Mouse (Mus musculus): Measurements from ENCODE around the gene Arl8b.
"Not testable (repeated sequence)": the region's sequence is repeated elsewhere in the genome, so short reads cannot be mapped to it uniquely, and the experiment has no call there.

Arl8b gene

GRCm38 (mm10) chr6:108835765-108836691 lies 53.1 kb downstream of the Arl8b start:
- DNase-seq (ENCODE audit: low spot score), result no peak

DNA sequence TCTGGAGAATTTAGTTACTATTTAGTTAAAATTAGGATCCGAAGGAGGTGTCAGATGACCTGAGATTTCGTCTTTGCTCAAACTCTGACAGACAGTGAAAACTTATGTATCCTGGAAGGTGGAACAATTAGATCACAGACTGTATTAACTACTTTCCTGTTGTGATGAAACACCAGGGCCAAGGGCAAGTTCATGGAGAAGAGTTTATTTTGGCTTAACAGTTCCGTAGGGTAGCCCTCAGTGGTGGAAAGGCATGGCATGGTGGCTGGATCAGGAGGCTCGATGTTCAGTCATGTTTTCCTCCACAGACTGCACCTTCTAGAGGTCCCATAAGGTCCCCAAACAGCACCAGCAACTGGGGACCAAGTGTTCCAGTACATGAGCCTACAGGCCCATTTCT lies 54.2 kb downstream of the Arl8b start:
- DNase-seq (ENCODE audit: low spot score), result no peak

GRCm38 (mm10) chr6:108837958-108838357 lies 55.1 kb downstream of the Arl8b start:
- DNase-seq (ENCODE audit: low spot score), result no peak

DNA sequence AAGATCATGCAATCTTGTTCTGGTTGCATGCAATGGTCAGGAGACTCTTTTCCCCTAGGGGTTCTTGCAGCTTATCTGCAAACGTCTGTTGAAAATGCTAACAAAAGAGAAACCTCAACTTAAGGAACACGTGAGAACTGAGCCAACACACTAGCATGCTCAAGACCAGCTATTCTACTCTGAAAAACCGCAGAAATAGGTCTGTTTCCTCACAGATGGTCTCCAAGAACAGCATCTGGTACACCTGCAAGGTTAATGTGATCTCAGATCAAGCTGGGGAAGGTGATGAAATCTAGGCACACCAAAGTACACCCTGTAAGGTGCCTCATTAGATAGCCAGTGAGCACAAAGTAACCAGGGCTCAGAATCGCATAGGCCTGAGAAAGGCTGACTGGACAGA lies 56.5 kb downstream of the Arl8b start:
- DNase-seq (ENCODE audit: low spot score), result no peak

DNA sequence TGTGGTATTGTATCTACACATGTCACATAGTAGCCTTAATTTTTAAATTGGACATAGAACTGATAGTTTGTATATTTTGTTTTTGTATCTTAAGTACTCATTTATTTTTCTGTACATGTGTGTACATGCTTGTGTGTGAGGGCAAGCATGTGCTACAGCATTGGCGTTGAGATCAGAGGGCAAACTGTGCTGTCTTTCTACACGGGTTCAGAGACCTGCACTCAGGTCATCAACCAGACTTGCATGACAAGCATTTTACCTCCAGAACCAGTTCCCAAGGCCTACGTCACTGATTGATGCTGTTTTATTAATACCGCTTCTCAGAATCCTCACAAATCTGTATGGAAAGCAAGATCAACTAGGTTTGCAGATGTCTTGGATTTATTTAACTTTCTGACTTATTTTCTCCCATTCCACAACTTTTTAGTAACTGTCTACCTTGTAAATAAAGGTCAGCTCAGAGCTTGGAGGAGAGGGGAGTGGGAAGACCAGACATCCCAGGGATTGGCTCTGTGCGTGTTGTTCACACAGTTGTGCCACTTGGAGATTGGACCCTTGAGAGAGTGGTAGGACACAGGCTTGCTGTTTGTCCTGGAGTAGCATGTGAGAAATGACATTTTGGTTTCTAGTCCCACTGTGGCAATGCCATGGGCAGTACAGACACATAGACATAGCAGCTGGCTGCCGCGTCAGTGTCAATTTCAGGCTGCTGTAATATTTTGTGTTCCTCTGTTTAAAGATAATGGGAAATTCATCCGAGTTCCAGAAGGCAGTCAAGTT lies 58.2 kb downstream of the Arl8b start:
- no peak for DNase-seq (ENCODE audit: low spot score)

DNA sequence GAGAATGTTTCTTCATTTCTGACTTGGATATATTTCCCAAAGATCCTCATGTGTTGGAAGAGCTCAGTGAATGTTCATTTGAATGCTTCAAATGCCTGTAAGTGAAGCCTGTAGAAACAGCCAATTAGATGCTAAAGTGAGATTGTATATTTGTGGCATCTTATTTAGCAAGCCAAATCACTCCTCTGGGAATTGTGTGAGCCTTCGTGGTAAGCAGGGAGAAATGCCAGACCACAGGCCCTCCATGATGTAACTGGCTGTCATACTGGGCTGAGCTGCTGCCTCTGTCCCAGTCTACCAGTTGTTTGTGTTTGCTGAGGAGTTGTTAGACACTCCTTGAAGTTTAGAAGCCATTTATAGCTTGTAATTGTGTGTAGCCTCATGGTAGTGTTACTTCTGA lies 60.8 kb downstream of the Arl8b start:
- DNase-seq (ENCODE audit: low spot score), result no peak

- no peak for DNase-seq (ENCODE audit: low spot score)
Observed at GRCm38 (mm10) chr6:108844093-108844492, 61.2 kb downstream of the Arl8b start.

GRCm38 (mm10) chr6:108844771-108845170 lies 61.9 kb downstream of the Arl8b start:
- DNase-seq (ENCODE audit: low spot score), result no peak

- DNase-seq (ENCODE audit: low spot score), result no peak
Observed at GRCm38 (mm10) chr6:108852088-108852670, 69.3 kb downstream of the Arl8b start.

- DNase-seq (ENCODE audit: low spot score), result no peak
Observed at GRCm38 (mm10) chr6:108852986-108853385, 70.1 kb downstream of the Arl8b start.

DNA sequence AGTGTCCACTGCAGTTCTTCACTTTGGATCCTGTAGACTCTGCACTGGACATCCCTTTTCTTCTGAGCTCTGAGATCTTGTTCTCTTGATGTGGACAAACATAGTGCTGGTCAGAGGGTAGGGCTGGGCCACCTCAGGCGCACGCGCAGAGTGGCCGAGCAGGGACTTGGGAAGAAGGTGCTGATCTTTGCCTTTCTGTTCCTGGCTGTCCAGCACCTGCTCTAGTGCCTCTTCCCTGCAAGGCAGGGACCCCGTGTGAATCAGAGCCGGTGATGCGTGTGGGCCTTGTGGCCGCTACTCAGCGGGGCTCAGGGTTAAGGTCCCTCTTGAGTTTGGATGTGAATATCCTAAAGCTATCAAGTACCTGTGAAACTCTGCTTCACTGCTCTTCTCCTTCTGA lies 75.7 kb downstream of the Arl8b start:
- no peak for DNase-seq (ENCODE audit: low spot score)

- no peak for DNase-seq (ENCODE audit: low spot score)
Observed at GRCm38 (mm10) chr6:108861226-108861625, 78.3 kb downstream of the Arl8b start.

DNA sequence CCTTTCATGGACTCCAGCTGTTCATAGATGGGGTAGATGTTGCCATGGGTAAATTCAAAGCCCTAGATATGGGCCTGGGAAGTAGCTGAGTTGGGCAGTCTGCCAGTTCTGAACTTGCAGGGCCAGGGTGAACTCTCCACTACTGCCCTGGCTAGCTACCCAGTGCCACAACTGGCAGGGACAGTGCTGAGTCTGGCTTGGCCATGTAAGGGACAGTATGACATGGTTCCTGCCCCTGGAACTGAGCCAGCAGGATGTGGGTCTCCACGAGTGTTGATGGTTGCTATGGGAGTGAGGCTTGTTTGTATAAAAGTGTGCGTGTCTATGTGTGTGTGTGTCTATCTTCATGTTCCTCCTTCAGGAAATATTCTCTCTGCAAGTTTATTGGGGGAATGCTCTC lies 79.6 kb downstream of the Arl8b start:
- DNase-seq (ENCODE audit: low spot score), result no peak

GRCm38 (mm10) chr6:108866317-108866716 lies 83.4 kb downstream of the Arl8b start:
- no peak for DNase-seq (ENCODE audit: low spot score)

- DNase-seq (ENCODE audit: low spot score), result not testable (repeated sequence)
Observed at GRCm38 (mm10) chr6:108869031-108869430, 86.1 kb downstream of the Arl8b start.

- DNase-seq (ENCODE audit: low spot score), result no peak
Observed at GRCm38 (mm10) chr6:108870421-108870820, 87.5 kb downstream of the Arl8b start.

GRCm38 (mm10) chr6:108871251-108871650 lies 88.4 kb downstream of the Arl8b start:
- DNase-seq (ENCODE audit: low spot score), result no peak

Data from left cerebral cortex, adult 11 months (tissue).